Mouse (Mus musculus) cerebellum, adult 2 months (tissue): ENCODE results near the gene Samd14.

Experiments
- CTCF ChIP-seq: fragments of 200-500 bp; IDR thresholded peaks from 2 replicates; pipeline ENCODE4 v1.5.1; 2011; ENCODE audit warnings: low read depth, mild to moderate bottlenecking, control low read depth, low read length, moderate library complexity, borderline replicate concordance; ENCODE audit not compliant: insufficient read depth
- POLR2A ChIP-seq: fragments of 200-500 bp; IDR thresholded peaks from 2 replicates; pipeline ENCODE4 v1.6.1; 2011; ENCODE audit warnings: low read length, control low read depth, borderline replicate concordance; ENCODE audit not compliant: insufficient read depth

GRCm38 (mm10) chr11:94986435-94986834 lies 23.2 kb upstream of the Samd14 start:
- no peak for TF ChIP-seq CTCF
- no peak for TF ChIP-seq POLR2A
